Mouse (Mus musculus): Measurements from ENCODE around the gene Tor4a. TPM values are rescaled to one million over a fixed set of nuclear protein-coding genes. Genes with fewer than 3 reads are reported as not detected.
A peak's percentile ranks its signal among the peaks of the same experiment; 100 is the strongest.

The Tor4a gene
- polyA plus RNA-seq, 1 experiment: 3.6 TPM

DNA sequence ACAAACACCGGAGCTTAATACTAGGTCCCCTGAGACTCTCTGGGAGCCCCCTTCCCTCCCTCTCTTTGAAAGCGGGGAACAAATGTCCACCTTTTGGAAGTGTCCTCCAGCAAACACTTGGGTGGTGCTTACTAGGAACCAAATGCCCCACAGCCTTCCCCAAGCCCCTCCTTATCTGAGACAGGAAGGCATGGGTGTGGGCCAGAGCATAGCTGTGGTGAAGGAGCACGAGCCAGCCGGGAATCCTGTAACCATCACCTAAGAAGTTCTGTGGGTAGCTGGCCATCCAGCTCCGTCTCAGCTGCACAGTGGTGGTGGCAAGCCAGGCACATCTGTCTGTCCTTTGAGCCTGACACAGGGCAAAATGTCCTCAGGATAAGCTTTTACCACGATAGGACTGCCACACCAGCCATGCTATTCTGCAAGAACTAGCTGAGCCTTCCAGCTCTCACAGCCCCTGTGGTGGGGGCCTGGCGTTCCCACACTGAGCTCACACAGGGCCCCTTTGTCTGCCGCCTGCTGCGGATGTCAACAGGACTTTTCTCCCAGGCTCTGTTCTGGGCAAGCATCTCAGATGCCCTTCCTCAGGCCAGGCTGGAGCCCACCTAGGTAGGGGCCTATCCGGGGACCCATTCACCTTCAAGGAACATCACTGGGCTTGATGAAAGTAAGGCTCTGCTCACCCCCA, 18.3 kb downstream of the Tor4a start:
- Histone ChIP-seq H3K27me3 (ENCODE audit: control insufficient read depth, insufficient read depth, low read length) (no peaks in the 10 kb centered on the region; the same call in 1 of the 2 replicates), H3K4me1 (ENCODE audit: control insufficient read depth, insufficient read depth, low read length) (peaks cover 2% of the 10 kb centered on the region), H3K4me3 (replicated peaks; ENCODE audit: insufficient read depth, low read depth, low read length) (no peak overlapping the region), H3K27ac (ENCODE audit: insufficient read depth, low read length) (peak overlapping the region; percentile 41; the same call in 1 of the 2 replicates)
- no peak for DNase-seq
- TF ChIP-seq POLR2A (IDR thresholded peaks at IDR 0.05; ENCODE audit: borderline replicate concordance, insufficient read depth, low read length) (no peak), CTCF (IDR thresholded peaks at IDR 0.05; ENCODE audit: borderline replicate concordance, insufficient read depth, low read depth, low read length) (no peak)
- 34% methylated on average over 10 of the region's 10 CpGs for WGBS

DNA sequence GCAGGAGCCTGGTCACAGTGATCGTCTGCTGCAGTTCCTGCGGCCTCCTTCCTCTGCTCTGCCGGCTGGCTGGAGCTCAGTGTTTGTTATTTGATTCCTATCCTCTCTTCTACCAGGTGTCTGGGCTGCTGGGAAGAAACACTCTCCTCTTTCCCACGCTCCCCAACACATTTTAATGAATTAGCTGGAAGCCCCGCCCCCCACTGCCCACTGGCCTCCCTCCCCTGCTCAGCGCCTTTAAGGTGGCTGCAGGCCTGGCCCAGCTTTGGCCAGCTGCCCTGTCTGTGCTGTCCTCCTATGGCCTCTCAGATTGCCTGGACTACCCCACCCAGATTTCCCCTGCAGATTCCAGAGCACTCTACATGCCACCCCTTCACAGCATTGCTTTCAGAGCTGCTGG, 19.0 kb downstream of the Tor4a start:
- no peaks in the 10 kb centered on the region; the same call in 1 of the 2 replicates for H3K27me3 ChIP-seq (ENCODE audit: control insufficient read depth, insufficient read depth, low read length)
- H3K27ac ChIP-seq (ENCODE audit: insufficient read depth, low read length): no peak overlapping the region
- WGBS: 20% methylated on average over 6 of the region's 6 CpGs
- H3K4me3 ChIP-seq (replicated peaks; ENCODE audit: insufficient read depth, low read depth, low read length): no peak overlapping the region
- H3K4me1 ChIP-seq (ENCODE audit: control insufficient read depth, insufficient read depth, low read length): peaks cover 2% of the 10 kb centered on the region
- DNase-seq: no peak
- TF ChIP-seq CTCF (IDR thresholded peaks at IDR 0.05; ENCODE audit: borderline replicate concordance, insufficient read depth, low read depth, low read length): no peak

DNA sequence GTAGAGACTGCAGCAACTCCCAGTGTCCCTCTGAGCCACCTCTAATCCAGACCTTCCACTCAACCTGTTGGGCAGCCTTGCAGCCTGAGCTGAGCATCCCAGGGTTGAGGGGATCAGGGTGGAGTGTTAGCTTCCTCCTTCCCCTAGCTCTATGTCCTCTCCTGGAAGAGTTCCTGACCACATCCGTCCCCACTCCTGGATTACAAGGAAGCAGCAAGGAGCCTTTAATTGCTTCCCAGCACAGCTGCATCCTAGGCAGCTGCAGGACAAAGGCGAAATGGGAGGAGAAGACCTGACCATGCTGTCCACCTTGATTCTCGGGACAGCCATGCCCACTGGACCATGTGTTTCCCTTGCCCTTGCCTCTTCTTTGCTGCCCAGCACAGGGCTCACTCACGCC, 19.6 kb downstream of the Tor4a start:
- WGBS: 57% methylated on average over 4 of the region's 4 CpGs
- Histone ChIP-seq H3K27ac (ENCODE audit: insufficient read depth, low read length) (no peak overlapping the region), H3K4me3 (replicated peaks; ENCODE audit: insufficient read depth, low read depth, low read length) (no peak overlapping the region), H3K27me3 (ENCODE audit: control insufficient read depth, insufficient read depth, low read length) (no peaks in the 10 kb centered on the region; the same call in 1 of the 2 replicates), H3K4me1 (ENCODE audit: control insufficient read depth, insufficient read depth, low read length) (peaks cover 2% of the 10 kb centered on the region)
- no peak for DNase-seq
- TF ChIP-seq CTCF (IDR thresholded peaks at IDR 0.05; ENCODE audit: borderline replicate concordance, insufficient read depth, low read depth, low read length) (no peak), POLR2A (IDR thresholded peaks at IDR 0.05; ENCODE audit: borderline replicate concordance, insufficient read depth, low read length) (no peak)

DNA sequence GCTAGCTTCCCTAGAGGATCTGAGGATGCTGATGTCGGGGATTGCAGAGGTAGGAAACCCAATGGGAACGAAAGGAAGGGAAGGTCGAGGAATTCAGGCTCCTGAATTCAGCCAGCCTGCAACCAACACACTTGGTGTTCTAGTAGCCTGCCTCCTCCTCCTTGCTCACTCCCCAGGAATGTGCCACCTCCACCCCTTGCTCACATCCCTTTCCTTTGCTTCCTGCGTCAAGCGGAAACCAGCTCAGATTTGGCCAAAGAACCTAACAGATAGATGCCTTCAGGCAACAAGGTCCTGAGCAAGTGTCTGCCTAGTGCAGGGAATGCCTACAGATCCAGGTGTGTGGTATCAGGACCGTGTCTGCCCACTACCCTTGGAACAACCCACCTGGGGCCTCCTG, 20.1 kb downstream of the Tor4a start:
- TF ChIP-seq POLR2A (IDR thresholded peaks at IDR 0.05; ENCODE audit: borderline replicate concordance, insufficient read depth, low read length) (no peak), CTCF (IDR thresholded peaks at IDR 0.05; ENCODE audit: borderline replicate concordance, insufficient read depth, low read depth, low read length) (no peak)
- Histone ChIP-seq H3K27me3 (ENCODE audit: control insufficient read depth, insufficient read depth, low read length) (no peaks in the 10 kb centered on the region), H3K4me3 (replicated peaks; ENCODE audit: insufficient read depth, low read depth, low read length) (no peak overlapping the region), H3K4me1 (ENCODE audit: control insufficient read depth, insufficient read depth, low read length) (peaks cover 7% of the 10 kb centered on the region), H3K27ac (ENCODE audit: insufficient read depth, low read length) (no peak overlapping the region)
- no peak for DNase-seq
- WGBS: 76% methylated on average over 6 of the region's 6 CpGs

DNA sequence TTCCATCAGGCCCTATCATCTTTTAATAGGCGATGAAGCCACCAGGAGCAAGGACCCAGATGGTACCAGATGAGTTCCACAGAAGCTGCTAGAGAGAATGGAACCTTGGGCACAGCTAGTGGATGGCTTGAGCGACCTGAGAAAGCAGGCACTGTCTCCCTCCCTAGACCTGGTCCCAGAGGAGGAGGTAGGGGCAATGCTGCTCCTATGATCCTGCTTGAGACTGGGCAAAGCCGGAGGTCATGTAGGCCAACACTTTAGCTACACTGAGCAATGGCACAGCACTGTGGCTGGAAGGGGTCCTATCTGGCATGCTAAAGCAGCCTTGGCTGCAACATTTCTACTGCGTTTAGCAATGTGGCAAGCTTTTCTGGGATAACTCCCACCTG, 21.0 kb downstream of the Tor4a start:
- H3K27me3 ChIP-seq (ENCODE audit: control insufficient read depth, insufficient read depth, low read length): no peaks in the 10 kb centered on the region
- peaks cover 8% of the 10 kb centered on the region for H3K4me1 ChIP-seq (ENCODE audit: control insufficient read depth, insufficient read depth, low read length)
- no peak overlapping the region for H3K4me3 ChIP-seq (replicated peaks; ENCODE audit: insufficient read depth, low read depth, low read length)
- no peak for TF ChIP-seq POLR2A (IDR thresholded peaks at IDR 0.05; ENCODE audit: borderline replicate concordance, insufficient read depth, low read length)
- no peak for TF ChIP-seq CTCF (IDR thresholded peaks at IDR 0.05; ENCODE audit: borderline replicate concordance, insufficient read depth, low read depth, low read length)
- WGBS: 72% methylated on average over 4 of the region's 4 CpGs
- DNase-seq: no peak
- no peak overlapping the region for H3K27ac ChIP-seq (ENCODE audit: insufficient read depth, low read length)

DNA sequence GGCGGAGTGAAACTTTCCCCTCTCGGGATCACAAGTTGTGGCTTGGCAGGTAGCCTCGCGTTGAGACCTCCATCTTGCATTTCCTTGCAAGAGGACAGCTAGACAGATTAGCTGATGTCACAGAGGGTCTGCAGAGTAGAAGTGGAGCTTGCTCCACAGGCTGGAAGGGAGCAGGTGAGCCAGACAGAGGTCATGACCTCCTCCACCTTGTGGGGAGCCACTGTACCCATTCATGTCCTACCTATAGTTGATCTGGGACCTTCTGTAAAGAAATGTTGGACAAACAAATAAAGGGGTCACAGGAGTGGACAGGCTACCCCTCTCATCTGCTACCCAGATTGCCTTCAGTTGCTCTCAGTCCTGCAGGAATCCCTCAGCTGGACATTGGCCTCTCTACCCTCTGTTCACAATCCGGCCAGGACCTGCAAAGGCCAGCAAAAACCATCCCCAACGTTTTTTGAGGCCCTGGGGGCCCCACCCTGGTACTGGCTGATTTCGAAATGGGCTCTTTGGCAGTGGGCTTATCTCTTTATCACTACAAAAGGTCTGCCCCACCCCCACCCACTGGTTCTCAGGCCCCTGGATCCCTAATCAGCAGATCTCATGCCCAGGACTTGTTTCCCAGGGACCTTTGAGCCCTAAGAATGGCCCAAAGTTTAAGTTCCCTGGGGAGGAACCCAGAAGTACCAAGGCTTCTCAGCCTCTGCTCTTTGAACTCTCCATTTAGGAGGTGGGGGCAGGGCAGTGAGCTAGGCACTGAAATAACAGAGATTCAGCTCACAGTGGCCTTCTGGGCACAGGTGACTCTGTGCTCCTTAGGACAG, 21.6 kb downstream of the Tor4a start:
- Histone ChIP-seq H3K4me1 (ENCODE audit: control insufficient read depth, insufficient read depth, low read length) (peaks cover 8% of the 10 kb centered on the region), H3K4me3 (replicated peaks; ENCODE audit: insufficient read depth, low read depth, low read length) (no peak overlapping the region), H3K27ac (ENCODE audit: insufficient read depth, low read length) (no peak overlapping the region), H3K27me3 (ENCODE audit: control insufficient read depth, insufficient read depth, low read length) (no peaks in the 10 kb centered on the region)
- TF ChIP-seq POLR2A (IDR thresholded peaks at IDR 0.05; ENCODE audit: borderline replicate concordance, insufficient read depth, low read length): no peak
- TF ChIP-seq CTCF (IDR thresholded peaks at IDR 0.05; ENCODE audit: borderline replicate concordance, insufficient read depth, low read depth, low read length): no peak
- DNase-seq: no peak
- WGBS: 69% methylated on average over 7 of the region's 7 CpGs

DNA sequence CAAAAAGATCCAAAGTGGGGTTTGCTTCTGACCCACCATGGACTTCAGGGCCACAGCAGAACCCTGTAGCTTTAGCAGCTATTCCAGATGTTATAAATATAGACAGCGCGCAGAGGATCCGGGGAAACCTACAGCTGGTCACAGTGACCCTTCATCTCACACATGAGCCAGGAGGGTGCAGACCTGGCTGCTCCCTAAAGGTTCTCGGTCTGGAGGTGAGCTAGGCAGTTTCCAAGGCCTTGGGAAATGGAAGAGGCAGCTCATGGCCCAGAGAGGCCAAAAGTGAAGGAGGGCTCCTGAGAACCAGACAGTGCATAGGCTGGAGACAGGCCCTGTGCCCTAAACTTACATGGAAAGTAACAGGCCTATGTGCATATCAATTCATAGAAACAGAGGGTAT, 22.9 kb downstream of the Tor4a start:
- Histone ChIP-seq H3K27me3 (ENCODE audit: control insufficient read depth, insufficient read depth, low read length) (no peaks in the 10 kb centered on the region), H3K4me3 (replicated peaks; ENCODE audit: insufficient read depth, low read depth, low read length) (no peak overlapping the region), H3K4me1 (ENCODE audit: control insufficient read depth, insufficient read depth, low read length) (peaks cover 8% of the 10 kb centered on the region), H3K27ac (ENCODE audit: insufficient read depth, low read length) (no peak overlapping the region)
- 97% methylated on average over 4 of the region's 4 CpGs for WGBS
- no peak for DNase-seq
- no peak for TF ChIP-seq CTCF (IDR thresholded peaks at IDR 0.05; ENCODE audit: borderline replicate concordance, insufficient read depth, low read depth, low read length)
- no peak for TF ChIP-seq POLR2A (IDR thresholded peaks at IDR 0.05; ENCODE audit: borderline replicate concordance, insufficient read depth, low read length)

DNA sequence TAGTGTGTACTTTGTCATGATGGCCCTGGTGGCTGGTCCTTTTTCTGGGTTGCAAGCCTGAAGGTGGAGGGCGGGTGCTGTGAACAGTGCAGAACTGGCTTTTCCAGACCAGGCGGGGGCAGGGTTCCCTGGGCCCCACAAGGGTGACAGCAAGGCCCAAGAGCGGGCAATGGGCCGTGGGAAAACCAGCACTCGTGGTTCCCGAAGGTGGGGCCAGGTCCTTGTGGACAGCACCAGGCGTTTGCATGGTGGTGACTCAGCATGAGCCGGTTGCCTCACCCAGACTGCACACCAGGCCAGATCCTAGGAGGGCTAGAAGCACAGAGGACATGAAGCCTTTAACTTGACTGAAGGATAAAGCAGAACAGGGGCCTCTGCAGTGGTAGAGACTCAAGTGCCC, 24.1 kb downstream of the Tor4a start:
- Histone ChIP-seq H3K27me3 (ENCODE audit: control insufficient read depth, insufficient read depth, low read length) (no peaks in the 10 kb centered on the region), H3K27ac (ENCODE audit: insufficient read depth, low read length) (no peak overlapping the region), H3K4me1 (ENCODE audit: control insufficient read depth, insufficient read depth, low read length) (0 out of 2 replicates have a peak, but pooled peaks cover 5% of the 10 kb centered on the region), H3K4me3 (replicated peaks; ENCODE audit: insufficient read depth, low read depth, low read length) (no peak overlapping the region)
- 89% methylated on average over 8 of the region's 8 CpGs for WGBS
- no peak for DNase-seq
- TF ChIP-seq CTCF (IDR thresholded peaks at IDR 0.05; ENCODE audit: borderline replicate concordance, insufficient read depth, low read depth, low read length): no peak
- no peak for TF ChIP-seq POLR2A (IDR thresholded peaks at IDR 0.05; ENCODE audit: borderline replicate concordance, insufficient read depth, low read length)

Measured in cerebellum, adult 2 months (tissue).